Mouse (Mus musculus): ENCODE measurements around the gene Hcls1.

GRCm38 (mm10) chr16:36947646-36948197 lies 12.9 kb downstream of the Hcls1 start:
- no peak for TF ChIP-seq CTCF (IDR thresholded peaks at IDR 0.05; ENCODE audit: low read depth, low read length)
- no peak for TF ChIP-seq POLR2A (IDR thresholded peaks at IDR 0.05; ENCODE audit: borderline replicate concordance, low read depth, low read length)

Measured in bone marrow macrophage, adult 2 months (primary cell).